Mouse (Mus musculus) brain, embryonic 14.5 days (tissue): ENCODE measurements at regions not wholly inside any gene's neighbourhood (a gene's known extent, or its start where the extent isn't known, plus 50 kb on each side); places are given as distances from the start of the nearest gene placed in this dataset.

ENCODE experiments used
- CTCF ChIP-seq: fragments of 200-500 bp; IDR thresholded peaks from 2 replicates; pipeline ENCODE4 v1.5.1; 2012; ENCODE audit warnings: inconsistent platforms, mild to moderate bottlenecking, moderate library complexity, borderline replicate concordance; ENCODE audit not compliant: insufficient read depth, insufficient read length; ENCODE audit errors: extremely low read depth
- POLR2A ChIP-seq: fragments of 200-500 bp; IDR thresholded peaks from 2 replicates; pipeline ENCODE4 v1.6.1; 2012; ENCODE audit warnings: mild to moderate bottlenecking, inconsistent platforms, borderline replicate concordance; ENCODE audit not compliant: poor library complexity, insufficient read depth, insufficient read length, severe bottlenecking; ENCODE audit errors: extremely low read depth

GRCm38 (mm10) chr17:14532298-14532978 is 161.6 kb downstream of the Thbs2 start:
- no peak for TF ChIP-seq CTCF
- TF ChIP-seq POLR2A = no peak
